Mouse (Mus musculus) ES-E14 (cell line): ENCODE results near the gene Pakap. TPM values are rescaled to one million over a fixed set of nuclear protein-coding genes. Genes with fewer than 3 reads are reported as not detected.

Experiments
- DNase-seq: peaks from one replicate; pipeline ENCODE4 v3.0.0-alpha.2; 2013; ENCODE audit warnings: low read depth, low spot score
- H3K27ac ChIP-seq: 2 replicates; pipeline ENCODE4 v1.5.1; 2012; ENCODE audit warnings: low read depth, mild to moderate bottlenecking, low read length, moderate library complexity, mixed read lengths; ENCODE audit not compliant: poor library complexity, insufficient read depth, severe bottlenecking
- H3K36me3 ChIP-seq: 2 replicates; pipeline ENCODE4 v1.6.1; 2012; ENCODE audit warnings: mild to moderate bottlenecking, low read length, moderate library complexity, mixed read lengths; ENCODE audit not compliant: control insufficient read depth, poor library complexity, insufficient read depth, severe bottlenecking
- H3K4me1 ChIP-seq, 2 experiments: fragments of 150-350 bp in 1 of 2; sonication (generic) in 1 of 2; 2 replicates each; pipeline ENCODE4 v1.6.1; 2012; ENCODE audit warnings: low read length in 2 of 2, mild to moderate bottlenecking in 1 of 2, mixed read lengths in 1 of 2; ENCODE audit not compliant: control insufficient read depth in 2 of 2, insufficient read depth in 2 of 2, poor library complexity in 1 of 2
- H3K4me3 ChIP-seq, 2 experiments: fragments of 150-350 bp in 1 of 2; sonication (generic) in 1 of 2; 2 replicates each; pipeline ENCODE4 v1.5.1; 2012; ENCODE audit warnings: low read length in 2 of 2, low read depth in 1 of 2, mild to moderate bottlenecking in 1 of 2, mixed read lengths in 1 of 2; ENCODE audit not compliant: insufficient read depth in 1 of 2, poor library complexity in 1 of 2, severe bottlenecking in 1 of 2
- H3K9ac ChIP-seq: 2 replicates; pipeline ENCODE4 v1.6.1; 2012; ENCODE audit warnings: low read depth, mild to moderate bottlenecking, low read length, mixed read lengths; ENCODE audit not compliant: poor library complexity, insufficient read depth, severe bottlenecking
- H3K9me3 ChIP-seq: fragments of 150-350 bp; sonication (generic); 2 replicates; pipeline ENCODE4 v1.6.1; 2012; ENCODE audit warnings: low read depth, mild to moderate bottlenecking, low read length; ENCODE audit not compliant: control insufficient read depth, insufficient read depth
- CHD2 ChIP-seq: IDR thresholded peaks from 2 replicates; pipeline ENCODE4 v1.6.1; 2014; ENCODE audit warnings: mild to moderate bottlenecking, low read depth, low read length, inconsistent platforms
- HCFC1 ChIP-seq: IDR thresholded peaks from 2 replicates; pipeline ENCODE4 v1.6.1; 2012; ENCODE audit warnings: low read length, inconsistent platforms, borderline replicate concordance; ENCODE audit not compliant: insufficient read depth
- MAFK ChIP-seq: IDR thresholded peaks from 2 replicates; pipeline ENCODE4 v1.6.1; 2014; ENCODE audit warnings: mild to moderate bottlenecking, low read depth, low read length, inconsistent platforms; ENCODE audit not compliant: insufficient read depth
- ZC3H11A ChIP-seq: IDR thresholded peaks from 2 replicates; pipeline ENCODE4 v1.6.1; 2012; ENCODE audit warnings: low read depth, mild to moderate bottlenecking, inconsistent platforms, low read length, borderline replicate concordance
- ZNF384 ChIP-seq: IDR thresholded peaks from 2 replicates; pipeline ENCODE4 v1.6.1; 2012; ENCODE audit warnings: low read depth, low read length, inconsistent platforms
- in situ Hi-C, 2 experiments: fragments of 600-800 bp; cut with MboI; formaldehyde crosslinking; loops; one replicate each; pipeline ENCODE4 v1.15.1; 2025; ENCODE audit warnings: low sequenced_read_pairs in 2 of 2, inconsistent platforms in 1 of 2; ENCODE audit not compliant: unreplicated experiment in 2 of 2
- total RNA-seq: library from RNA; depleted of rRNA; stranded (reverse); fragments of 300-350 nt; gene quantifications from 2 replicates; pipeline ENCODE4 v1.2.3, GENCODE M21; 2012

Pakap gene
- total RNA-seq, 1 experiment, result 5.8 TPM

DNA sequence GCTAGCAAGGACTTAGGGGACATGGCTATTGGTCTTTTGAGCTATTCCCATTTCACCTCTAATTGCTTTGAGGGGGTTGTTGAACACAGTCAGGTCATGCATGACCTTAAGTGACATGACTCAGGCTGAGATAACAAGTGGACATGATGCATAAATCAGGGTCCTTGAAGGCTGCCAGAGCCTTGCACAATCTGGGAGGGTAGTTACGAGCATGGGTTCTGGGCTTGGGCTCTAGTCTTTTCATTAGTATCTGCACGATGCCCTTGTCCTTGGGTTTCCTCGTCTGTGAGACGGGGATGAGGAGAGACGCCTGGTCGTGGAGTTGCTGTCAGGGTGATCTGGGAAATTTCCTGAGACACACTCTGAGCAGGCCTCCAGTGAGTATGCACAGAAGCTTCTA lies 6.7 kb downstream of the Pakap start:
- H3K4me3 ChIP-seq, result no peak overlapping the region
- H3K9ac ChIP-seq, result no peak overlapping the region
- no peak overlapping the region for H3K27ac ChIP-seq
- H3K36me3 ChIP-seq, result no peaks in the 10 kb centered on the region
- H3K9me3 ChIP-seq, result no peaks in the 10 kb centered on the region
- TF ChIP-seq MAFK (no peak), CHD2 (no peak), HCFC1 (no peak), ZC3H11A (no peak), ZNF384 (no peak)
- in situ Hi-C loops, result no loop called here
- no peak for DNase-seq
- no peaks in the 10 kb centered on the region for H3K4me1 ChIP-seq

GRCm38 (mm10) chr4:57575686-57576085 lies 7.7 kb downstream of the Pakap start:
- no peaks in the 10 kb centered on the region for H3K4me1 ChIP-seq
- H3K27ac ChIP-seq, result no peak overlapping the region
- in situ Hi-C loops, result no loop called here
- TF ChIP-seq ZC3H11A (no peak), MAFK (no peak), HCFC1 (no peak)
- no peaks in the 10 kb centered on the region for H3K36me3 ChIP-seq
- DNase-seq, result no peak
- no peaks in the 10 kb centered on the region for H3K9me3 ChIP-seq
- H3K4me3 ChIP-seq, result no peak overlapping the region
- H3K9ac ChIP-seq, result no peak overlapping the region

GRCm38 (mm10) chr4:57576095-57576494 lies 8.1 kb downstream of the Pakap start:
- H3K9me3 ChIP-seq, result no peaks in the 10 kb centered on the region
- DNase-seq, result no peak
- no peaks in the 10 kb centered on the region for H3K36me3 ChIP-seq
- H3K4me3 ChIP-seq, result no peak overlapping the region
- H3K9ac ChIP-seq, result no peak overlapping the region
- in situ Hi-C loops, result no loop called here
- no peak for TF ChIP-seq HCFC1
- no peak for TF ChIP-seq CHD2
- no peak for TF ChIP-seq MAFK
- H3K4me1 ChIP-seq, result no peaks in the 10 kb centered on the region
- no peak overlapping the region for H3K27ac ChIP-seq

- TF ChIP-seq ZC3H11A, result no peak
- TF ChIP-seq ZNF384, result no peak
- no peak for TF ChIP-seq CHD2
- no peak for TF ChIP-seq MAFK
- TF ChIP-seq HCFC1, result no peak
- no peak overlapping the region for H3K27ac ChIP-seq
- no peak for DNase-seq
- no peaks in the 10 kb centered on the region for H3K36me3 ChIP-seq
- no peaks in the 10 kb centered on the region for H3K9me3 ChIP-seq
- H3K4me3 ChIP-seq, result no peak overlapping the region
- H3K4me1 ChIP-seq, result no peaks in the 10 kb centered on the region
- no peak overlapping the region for H3K9ac ChIP-seq
- in situ Hi-C loops, result no loop called here
Observed at GRCm38 (mm10) chr4:57579683-57580082, 11.7 kb downstream of the Pakap start.

GRCm38 (mm10) chr4:57585281-57585800 lies 17.4 kb downstream of the Pakap start:
- Histone ChIP-seq H3K4me3 (no peak overlapping the region), H3K9me3 (no peaks in the 10 kb centered on the region), H3K27ac (no peak overlapping the region), H3K4me1 (no peaks in the 10 kb centered on the region), H3K9ac (no peak overlapping the region), H3K36me3 (no peaks in the 10 kb centered on the region)
- TF ChIP-seq CHD2 (no peak), HCFC1 (no peak), MAFK (no peak), ZNF384 (no peak), ZC3H11A (no peak)
- DNase-seq, result no peak
- in situ Hi-C loops, result no loop called here
